ENCODE assay signal across 22 mouse cellular contexts in the genomic region with DNA sequence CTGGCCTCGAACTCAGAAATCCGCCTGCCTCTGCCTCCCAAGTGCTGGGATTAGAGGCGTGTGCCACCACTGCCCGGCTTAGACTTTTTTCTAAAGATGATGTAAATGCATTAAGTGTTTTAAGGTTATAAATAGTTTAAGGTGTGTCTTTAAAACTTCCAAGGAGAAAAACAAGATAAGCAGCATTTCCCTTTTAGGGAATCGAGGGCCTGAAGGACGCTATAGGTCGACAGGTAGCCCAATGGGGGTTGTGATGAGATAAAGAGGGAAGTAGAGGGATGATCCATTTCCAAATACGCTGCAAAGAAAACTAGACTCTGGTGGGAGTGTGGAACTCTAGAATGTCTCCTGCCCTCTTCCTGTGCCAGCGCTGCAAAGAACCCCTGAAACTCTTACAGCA. TPM values are rescaled to one million over a fixed set of nuclear protein-coding genes. Genes with fewer than 3 reads are reported as not detected.
A peak's percentile ranks its signal among the peaks of the same experiment; 100 is the strongest.
DNase-seq lines count a peak whose midpoint lies in the region; TF ChIP-seq lines count a peak whose summit lies in the region.
"Had no signal": no experiment of that assay in that cellular context is flagged by ENCODE, and none has a peak within 500 bp of the region (broad histone marks: within the 10 kb centered on the region; RNA-seq: fewer than 3 reads in every experiment).

Gene Gm38100, plus strand, starts transcription at position 301 of the 400 bp plus-strand sequence.

- peak within 1 kb of the TSS; percentile 34 for H3K4me3 ChIP-seq in testis, adult 2 months (ENCODE audit: control insufficient read depth, low read depth, low read length)
- 0 out of 2 replicates have a peak within 1 kb of the TSS, but pooled peaks have one; percentile 13 for H3K4me3 ChIP-seq in E14TG2a.4 (replicated peaks; ENCODE audit: low read length)

- TF ChIP-seq POLR2A in testis, adult 2 months (IDR thresholded peaks at IDR 0.05; ENCODE audit: control insufficient read depth, low read depth, low read length), result no peak

- no peaks in the 10 kb centered on the region for H3K9me3 ChIP-seq in E14TG2a.4 (ENCODE audit: low read length)
- H3K9me3 ChIP-seq: G1E had no signal

- DNase-seq in testis, postnatal 14 days (ENCODE audit: low spot score), result no peak
- no peak for DNase-seq in kidney, adult 11 months
- DNase-seq: adrenal gland, adult 2 months; adrenal gland, adult 8-10 months; adrenal gland, postnatal 10 days; adrenal gland, postnatal 14 days; adrenal gland, postnatal 25 days; adrenal gland, postnatal 36 days; B cell, adult 2 months; cerebellum, adult 11 months; cerebellum, adult 11-12 months; cerebellum, adult 18-20 months; cerebellum, adult 2 months had no signal

- no peak for TF ChIP-seq CTCF in testis, adult 2 months (IDR thresholded peaks at IDR 0.05; ENCODE audit: control insufficient read depth, insufficient read depth, insufficient replicate concordance, low read depth, low read length)
- no peak for TF ChIP-seq CTCF in E14TG2a.4 (conservative IDR thresholded peaks at IDR 0.05; ENCODE audit: low read length)

- H3K36me3 ChIP-seq in testis, adult 2 months (ENCODE audit: control insufficient read depth, insufficient read depth, low read length), result no peaks in the 10 kb centered on the region
- H3K36me3 ChIP-seq in E14TG2a.4 (ENCODE audit: insufficient read depth, low read length), result no peaks in the 10 kb centered on the region
- H3K36me3 ChIP-seq: G1E had no signal

- H3K27me3 ChIP-seq in testis, adult 2 months (ENCODE audit: control insufficient read depth, insufficient read depth, low read length), result no peaks in the 10 kb centered on the region
- peaks cover 9% of the 10 kb centered on the region; the same call in 1 of the 2 replicates for H3K27me3 ChIP-seq in E14TG2a.4 (ENCODE audit: insufficient read depth, low read length)
- H3K27me3 ChIP-seq: CH12.LX had no signal

- H3K27ac ChIP-seq in testis, adult 2 months (ENCODE audit: control insufficient read depth, insufficient read depth, low read depth, low read length), result no peak within 1 kb of the TSS

- H3K4me1 ChIP-seq in testis, adult 2 months (ENCODE audit: control insufficient read depth, insufficient read depth, low read length), result peaks cover 7% of the 10 kb centered on the region
- no peaks in the 10 kb centered on the region for H3K4me1 ChIP-seq in E14TG2a.4 (replicated peaks; ENCODE audit: low read depth, low read length)

RNA-seq across cellular contexts. Expression of gene Gm38100, which starts in this region (rescaled TPM):
- 0.08 and 0.21 TPM in 2 replicates for polyA plus RNA-seq in testis, adult 2 months (2012; rRNA removed)
- polyA plus RNA-seq: activated CD4-positive, CD25-positive, alpha-beta regulatory T cell, adult 4 months; adrenal gland, adult 2 months; brain, embryonic 14.5 days; C2C12; CD4-positive, CD25-positive, alpha-beta regulatory T cell, adult 4 months; cerebellum, adult 2 months; G1E; Patski had no signal
